ENCODE assay signal across 27 mouse cellular contexts in the genomic region with DNA sequence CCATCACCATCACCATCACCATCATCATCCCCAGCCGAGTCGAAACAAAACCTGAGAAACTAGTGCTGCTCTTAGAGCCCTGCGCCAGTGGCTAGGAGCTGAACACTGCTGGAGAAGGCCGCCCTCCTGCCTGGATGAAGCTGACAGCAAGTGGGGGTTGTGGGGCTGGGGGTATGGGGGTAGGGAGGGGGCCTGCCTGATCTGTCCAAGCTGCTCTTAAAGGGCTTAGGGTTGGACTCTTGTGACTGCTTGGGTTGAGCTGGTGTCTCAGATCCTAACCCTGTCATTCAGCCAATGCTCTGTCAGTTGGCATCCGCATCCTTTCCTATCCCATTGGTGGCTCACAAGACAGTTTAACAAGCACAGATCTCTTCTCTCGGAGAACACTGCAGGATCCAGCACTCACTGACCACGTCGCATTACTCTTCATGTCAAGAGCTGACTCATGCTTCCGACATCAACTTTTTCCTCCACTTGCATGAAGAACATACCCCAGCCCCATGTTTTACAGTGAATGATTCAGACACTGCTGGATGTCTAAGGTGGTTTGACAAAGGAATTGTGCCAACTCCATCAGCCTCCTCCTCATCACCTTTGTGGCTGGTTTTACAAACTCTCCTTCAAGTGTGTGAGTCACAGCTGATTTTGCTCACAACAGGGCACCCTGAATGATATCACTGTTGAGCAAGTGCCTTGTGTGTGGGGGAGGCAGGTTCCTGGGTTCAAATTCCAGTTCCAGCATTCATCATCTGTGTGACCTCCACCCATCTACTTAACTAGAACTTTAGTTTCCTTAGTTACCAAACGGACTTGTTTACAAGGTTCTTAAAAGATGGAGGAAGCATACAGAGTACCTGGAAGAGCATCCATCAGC.
DNase-seq lines count a peak whose midpoint lies in the region; ATAC-seq and TF ChIP-seq lines count a peak whose summit lies in the region.
"Had no signal": no experiment of that assay in that cellular context is flagged by ENCODE, and none has a peak within 500 bp of the region (broad histone marks: within the 10 kb centered on the region; RNA-seq: fewer than 3 reads in every experiment).

No protein-coding gene starts in this region.

- no peak overlapping the region for H3K9ac ChIP-seq in lung, embryonic 15.5 days
- no peak overlapping the region for H3K9ac ChIP-seq in midbrain, postnatal 0 days (replicated peaks; ENCODE audit: low read length, poor library complexity, severe bottlenecking)
- H3K9ac ChIP-seq: embryonic facial prominence, embryonic 15.5 days; forebrain, embryonic 13.5 days; heart, embryonic 15.5 days; limb, embryonic 13.5 days; neural tube, embryonic 12.5 days had no signal

- WGBS in lung, embryonic 15.5 days: 56% methylated on average over 10 of the region's 10 CpGs
- WGBS in midbrain, postnatal 0 days: 89% methylated on average over 10 of the region's 10 CpGs

- H3K4me3 ChIP-seq in lung, embryonic 15.5 days: no peak overlapping the region
- H3K4me3 ChIP-seq in C2C12 (ENCODE audit: insufficient read depth, poor library complexity, severe bottlenecking): no peak overlapping the region
- H3K4me3 ChIP-seq in midbrain, postnatal 0 days (ENCODE audit: low read depth, low read length): no peak overlapping the region
- H3K4me3 ChIP-seq: embryonic facial prominence, embryonic 10.5 days; embryonic facial prominence, embryonic 15.5 days; forebrain, embryonic 13.5 days; heart, embryonic 15.5 days; left cerebral cortex, adult 2 months; limb, embryonic 13.5 days; myocyte; neural tube, embryonic 12.5 days had no signal

- no peak overlapping the region for H3K4me2 ChIP-seq in lung, embryonic 15.5 days
- no peak overlapping the region for H3K4me2 ChIP-seq in midbrain, postnatal 0 days (ENCODE audit: low read depth, low read length, poor library complexity, severe bottlenecking)
- H3K4me2 ChIP-seq: embryonic facial prominence, embryonic 15.5 days; forebrain, embryonic 13.5 days; heart, embryonic 15.5 days; limb, embryonic 13.5 days; liver, embryonic 11.5 days; midbrain, embryonic 11.5 days; neural tube, embryonic 12.5 days had no signal

- no peak overlapping the region for H3ac ChIP-seq in C2C12 (ENCODE audit: control insufficient read depth, insufficient read length, low read depth)

- H3K79me3 ChIP-seq in C2C12 (ENCODE audit: low read depth): no peaks in the 10 kb centered on the region

- no peaks in the 10 kb centered on the region for H3K27me3 ChIP-seq in lung, embryonic 15.5 days
- H3K27me3 ChIP-seq in C2C12 (ENCODE audit: control insufficient read depth, insufficient read depth, insufficient read length): no peaks in the 10 kb centered on the region
- no peaks in the 10 kb centered on the region for H3K27me3 ChIP-seq in midbrain, postnatal 0 days (ENCODE audit: insufficient read depth, low read length)
- H3K27me3 ChIP-seq: embryonic facial prominence, embryonic 15.5 days; heart, embryonic 15.5 days; limb, embryonic 13.5 days; neural tube, embryonic 12.5 days had no signal

- no peaks in the 10 kb centered on the region for H3K9me3 ChIP-seq in lung, embryonic 15.5 days
- no peaks in the 10 kb centered on the region for H3K9me3 ChIP-seq in midbrain, postnatal 0 days (ENCODE audit: low read length)
- H3K9me3 ChIP-seq: embryonic facial prominence, embryonic 10.5 days; embryonic facial prominence, embryonic 15.5 days; forebrain, embryonic 13.5 days; G1E; heart, embryonic 15.5 days; limb, embryonic 13.5 days; neural tube, embryonic 12.5 days had no signal

- no peak overlapping the region for H3K27ac ChIP-seq in lung, embryonic 15.5 days
- no peak overlapping the region for H3K27ac ChIP-seq in midbrain, postnatal 0 days (ENCODE audit: low read depth, low read length)
- H3K27ac ChIP-seq: embryonic facial prominence, embryonic 10.5 days; embryonic facial prominence, embryonic 15.5 days; forebrain, embryonic 13.5 days; heart, embryonic 15.5 days; left cerebral cortex, adult 2 months; limb, embryonic 13.5 days; neural tube, embryonic 12.5 days had no signal

- ATAC-seq in lung, embryonic 15.5 days (ENCODE audit: borderline replicate concordance, extremely low read depth, low FRiP score, low TSS enrichment): peak; percentile 52; the same call in 1 of the 2 replicates
- ATAC-seq in midbrain, postnatal 0 days (ENCODE audit: low FRiP score): no peak
- ATAC-seq: forebrain, embryonic 13.5 days; hindbrain, embryonic 16.5 days; midbrain, embryonic 16.5 days had no signal

- TF ChIP-seq CTCF in C2C12 (IDR thresholded peaks at IDR 0.05; ENCODE audit: control insufficient read depth, insufficient read depth, insufficient read length): no peak
- no peak for TF ChIP-seq CTCF in midbrain, postnatal 0 days (IDR thresholded peaks at IDR 0.05)

- H3K4me1 ChIP-seq in lung, embryonic 15.5 days: peaks cover 6% of the 10 kb centered on the region; the same call in 1 of the 2 replicates
- no peaks in the 10 kb centered on the region for H3K4me1 ChIP-seq in midbrain, postnatal 0 days (ENCODE audit: insufficient read depth, low read length)
- H3K4me1 ChIP-seq: embryonic facial prominence, embryonic 15.5 days; forebrain, embryonic 13.5 days; heart, embryonic 15.5 days; limb, embryonic 13.5 days; neural tube, embryonic 12.5 days had no signal

- no peaks in the 10 kb centered on the region for H3K79me2 ChIP-seq in C2C12 (ENCODE audit: control insufficient read depth, insufficient read depth)

- H3K36me3 ChIP-seq in lung, embryonic 15.5 days: no peaks in the 10 kb centered on the region
- no peaks in the 10 kb centered on the region for H3K36me3 ChIP-seq in C2C12 (ENCODE audit: control insufficient read depth, insufficient read depth)
- no peaks in the 10 kb centered on the region for H3K36me3 ChIP-seq in midbrain, postnatal 0 days (ENCODE audit: insufficient read depth, low read length)
- H3K36me3 ChIP-seq: embryonic facial prominence, embryonic 10.5 days; embryonic facial prominence, embryonic 15.5 days; G1E; heart, embryonic 15.5 days; limb, embryonic 13.5 days; neural tube, embryonic 12.5 days had no signal

- no peak for DNase-seq in lung, postnatal 14 days
- peak; percentile 10 for DNase-seq in 3134 (ENCODE audit: extremely low read depth, insufficient read length, low spot score)
- peak; percentile 42 for DNase-seq in fibroblast of lung, adult 2 months (ENCODE audit: low read depth)
- DNase-seq in spleen, adult 18-20 months: no peak
- DNase-seq in midbrain, postnatal 0 days (ENCODE audit: low spot score): no peak
- DNase-seq: cerebellum, adult 8-10 months; cerebellum, postnatal 25 days; gastrocnemius, postnatal 10 days; kidney, adult 9 months; kidney, postnatal 10 days; thymus, adult 2 months; thymus, postnatal 36 days had no signal

TF ChIP-seq in C2C12, 6 proteins besides CTCF, POLR2A, EP300 and RAD21:
- TF ChIP-seq CEBPB (IDR thresholded peaks at IDR 0.05; ENCODE audit: low read depth) (peak; percentile 40), FOSL1 (IDR thresholded peaks at IDR 0.05; ENCODE audit: insufficient read depth, low read length, poor library complexity, severe bottlenecking) (peak; percentile 1), MYOD1 (IDR thresholded peaks at IDR 0.05; ENCODE audit: control insufficient read depth, insufficient read length, low read depth) (no peak), MYOG (IDR thresholded peaks at IDR 0.05; ENCODE audit: control insufficient read depth, extremely low read depth, insufficient read length) (no peak), USF1 (IDR thresholded peaks at IDR 0.05; ENCODE audit: low read depth) (no peak), MAX (IDR thresholded peaks at IDR 0.05) (no peak)
TF ChIP-seq in C2C12: peak in this region for 2.

Comparison
In these comparisons a context has a peak if more than half of its experiments do, and no peak if none do; other contexts are left out.
1. DNase-seq: peak in 3134 (single experiment) and fibroblast of lung, adult 2 months (single experiment); none in lung, postnatal 14 days (single experiment), spleen, adult 18-20 months (0 of 2) and midbrain, postnatal 0 days (single experiment).